Comparison of ENCODE assay signal across 8 mouse cellular contexts in the genomic region with DNA sequence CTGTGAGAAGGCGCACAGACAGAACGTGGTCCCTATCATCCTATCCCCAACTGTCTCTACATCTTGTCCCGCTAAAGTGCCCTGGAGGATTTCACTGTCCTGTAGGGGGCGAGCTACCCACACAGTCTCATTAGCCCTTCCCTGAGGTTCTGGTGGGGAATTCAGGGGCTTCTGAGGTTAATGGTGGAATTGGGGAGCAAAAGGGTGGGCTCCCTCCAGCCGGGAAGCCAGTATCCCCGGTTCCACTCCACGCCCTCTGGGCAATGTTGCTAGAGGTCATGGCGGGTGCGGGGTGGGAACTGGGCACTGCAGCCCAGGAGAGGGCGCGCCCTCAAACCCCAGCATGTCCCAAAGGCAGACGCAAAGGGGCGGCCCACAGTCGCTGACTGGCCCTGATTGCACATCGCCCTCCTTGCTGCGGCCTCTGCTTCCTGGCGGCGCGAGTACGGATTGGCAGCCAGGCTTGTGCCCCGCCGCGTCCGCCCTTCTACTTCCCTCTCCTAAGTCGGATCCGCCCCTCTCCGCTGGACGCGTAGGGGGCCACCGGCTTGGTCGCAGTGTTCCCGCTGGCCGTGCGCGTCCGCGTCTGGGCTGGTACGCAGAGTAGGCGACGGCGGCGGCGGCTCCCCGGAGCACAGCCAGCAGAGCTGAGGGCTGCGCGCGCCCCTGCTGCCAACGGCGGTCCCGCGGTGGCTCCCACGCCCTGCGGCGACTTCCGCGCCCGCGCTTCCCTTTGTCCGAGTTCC.
DNase-seq lines count a peak whose midpoint lies in the region; ATAC-seq lines count a peak whose summit lies in the region.

No protein-coding gene starts in this region.

- no peaks in the 10 kb centered on the region for H3K9me3 ChIP-seq in hindbrain, embryonic 15.5 days

- 1% methylated on average over 56 of the region's 59 CpGs for WGBS in hindbrain, embryonic 15.5 days

- no peaks in the 10 kb centered on the region for H3K4me1 ChIP-seq in hindbrain, embryonic 15.5 days (replicated peaks)

- no peaks in the 10 kb centered on the region for H3K27me3 ChIP-seq in hindbrain, embryonic 15.5 days

- H3K9ac ChIP-seq in hindbrain, embryonic 15.5 days: peak overlapping the region; percentile 74

- no peaks in the 10 kb centered on the region for H3K36me3 ChIP-seq in hindbrain, embryonic 15.5 days

- ATAC-seq in hindbrain, embryonic 15.5 days (ENCODE audit: low FRiP score, low read depth): peak; percentile 100

- peak overlapping the region; percentile 84 for H3K27ac ChIP-seq in hindbrain, embryonic 15.5 days (replicated peaks)

- peak; percentile 63 for DNase-seq in T-cell, adult 2 months (ENCODE audit: low spot score)
- peak; percentile 64 to 78 for DNase-seq in cerebellum, postnatal 25 days
- peak; percentile 82 for DNase-seq in gastrocnemius, adult 18-20 months (ENCODE audit: low spot score)
- DNase-seq in layer of hippocampus, postnatal 36 days: peak; percentile 79 to 82
- peak; percentile 92 for DNase-seq in lung, postnatal 25 days (ENCODE audit: low spot score)
- peak; percentile 41 for DNase-seq in retina, adult 2 months (ENCODE audit: low read depth, low spot score)
- peak; percentile 79 for DNase-seq in thymus, postnatal 25 days

- peak overlapping the region; percentile 74 for H3K4me3 ChIP-seq in hindbrain, embryonic 15.5 days

- H3K4me2 ChIP-seq in hindbrain, embryonic 15.5 days: peak overlapping the region; percentile 65

Comparison
In these comparisons a context has a peak if more than half of its experiments do, and no peak if none do; other contexts are left out.
1. Peak in every context shown above with its lines: DNase-seq, ATAC-seq, H3K4me3 ChIP-seq and H3K27ac ChIP-seq.
2. DNase-seq: peak in every context shown above with its lines; median percentile 92 in lung, postnatal 25 days; 82 in gastrocnemius, adult 18-20 months; 80 in layer of hippocampus, postnatal 36 days; 79 in thymus, postnatal 25 days; 71 in cerebellum, postnatal 25 days; 63 in T-cell, adult 2 months; 41 in retina, adult 2 months.